In the genomic region with DNA sequence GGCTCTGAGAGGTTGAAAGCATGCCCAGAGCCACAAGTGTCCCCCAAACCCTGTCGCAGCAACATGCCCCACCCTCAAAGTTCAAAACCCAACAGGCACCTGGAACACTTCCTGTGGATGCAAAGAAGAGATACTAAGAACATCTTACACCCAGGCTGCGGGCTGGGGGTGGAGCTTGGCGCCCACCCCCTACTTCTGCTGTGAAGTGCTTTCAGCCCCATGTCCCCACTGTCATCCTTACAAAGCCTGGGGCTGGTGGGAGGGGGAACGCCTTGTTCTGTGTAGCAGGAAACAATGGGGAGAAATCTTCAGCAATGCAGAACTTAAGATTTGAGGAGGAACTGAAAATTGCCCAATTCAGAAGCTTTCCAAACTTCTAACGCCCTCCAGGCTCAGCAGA, we compare ENCODE assay signal across 18 mouse cellular contexts. TPM values are rescaled to one million over a fixed set of nuclear protein-coding genes. Genes with fewer than 3 reads are reported as not detected.
A peak's percentile ranks its signal among the peaks of the same experiment; 100 is the strongest.
DNase-seq lines count a peak whose midpoint lies in the region; ATAC-seq lines count a peak whose summit lies in the region.
"Had no signal": no experiment of that assay in that cellular context is flagged by ENCODE, and none has a peak within 500 bp of the region (broad histone marks: within the 10 kb centered on the region; RNA-seq: fewer than 3 reads in every experiment).

No protein-coding gene starts in this region.

- ATAC-seq in CD4-positive, CD25-positive, alpha-beta regulatory T cell, adult 4 months: peak; percentile 45
- ATAC-seq in megakaryocyte, adult 5-6 weeks (ENCODE audit: poor library complexity, severe bottlenecking): peak; percentile 90
- no peak for ATAC-seq in liver, embryonic 11.5 days (replicated peaks; ENCODE audit: low FRiP score)
- ATAC-seq: forebrain, embryonic 13.5 days had no signal

- no peaks in the 10 kb centered on the region for H3K9me3 ChIP-seq in liver, embryonic 11.5 days (ENCODE audit: control insufficient read depth, low read length)
- H3K9me3 ChIP-seq: embryonic facial prominence, embryonic 15.5 days; forebrain, embryonic 13.5 days; hindbrain, embryonic 15.5 days; limb, embryonic 12.5 days; liver, embryonic 15.5 days had no signal

- H3K9ac ChIP-seq in liver, embryonic 11.5 days (ENCODE audit: low read depth, low read length): no peak overlapping the region
- H3K9ac ChIP-seq: embryonic facial prominence, embryonic 15.5 days; forebrain, embryonic 13.5 days; hindbrain, embryonic 15.5 days; limb, embryonic 12.5 days; liver, embryonic 15.5 days had no signal

- H3K27me3 ChIP-seq in liver, embryonic 11.5 days (replicated peaks; ENCODE audit: control insufficient read depth, insufficient read depth, low read length): no peaks in the 10 kb centered on the region
- H3K27me3 ChIP-seq: forebrain, embryonic 13.5 days; hindbrain, embryonic 15.5 days; liver, embryonic 15.5 days had no signal

- H3K36me3 ChIP-seq in liver, embryonic 11.5 days (ENCODE audit: control insufficient read depth, insufficient read depth, low read length): no peaks in the 10 kb centered on the region
- H3K36me3 ChIP-seq: embryonic facial prominence, embryonic 15.5 days; hindbrain, embryonic 15.5 days; limb, embryonic 12.5 days; liver, embryonic 15.5 days had no signal

- no peak overlapping the region for H3K27ac ChIP-seq in liver, embryonic 11.5 days (ENCODE audit: low read depth, low read length)
- H3K27ac ChIP-seq: embryonic facial prominence, embryonic 15.5 days; forebrain, embryonic 13.5 days; gastrocnemius, adult 2 months; hindbrain, embryonic 15.5 days; limb, embryonic 12.5 days; liver, embryonic 15.5 days had no signal

- WGBS in liver, embryonic 11.5 days: 47% methylated on average over 5 of the region's 5 CpGs

- H3K4me3 ChIP-seq in liver, embryonic 11.5 days (ENCODE audit: low read depth, low read length): no peak overlapping the region
- H3K4me3 ChIP-seq: embryonic facial prominence, embryonic 15.5 days; forebrain, embryonic 13.5 days; gastrocnemius, adult 2 months; hindbrain, embryonic 15.5 days; limb, embryonic 12.5 days; liver, embryonic 15.5 days; myocyte had no signal

- no peaks in the 10 kb centered on the region for H3K4me1 ChIP-seq in liver, embryonic 11.5 days (replicated peaks; ENCODE audit: control insufficient read depth, insufficient read depth, low read length)
- H3K4me1 ChIP-seq: embryonic facial prominence, embryonic 15.5 days; hindbrain, embryonic 15.5 days; limb, embryonic 12.5 days; liver, embryonic 15.5 days had no signal

- H3K4me2 ChIP-seq in liver, embryonic 11.5 days: no peak overlapping the region
- H3K4me2 ChIP-seq: embryonic facial prominence, embryonic 15.5 days; forebrain, embryonic 13.5 days; hindbrain, embryonic 15.5 days; limb, embryonic 12.5 days; liver, embryonic 15.5 days had no signal

- DNase-seq in layer of hippocampus, adult 9-11 months: peak; percentile 41
- no peak for DNase-seq in layer of hippocampus, postnatal 14 days (ENCODE audit: low spot score in 2 of 2)
- DNase-seq in thymus, postnatal 14 days: peak; percentile 77
- DNase-seq in cerebellum, postnatal 25 days: no peak
- DNase-seq in adrenal gland, postnatal 14 days: no peak
- no peak for DNase-seq in liver, embryonic 11.5 days (ENCODE audit: low spot score)
- DNase-seq: cerebellum, adult 8-10 months; gastrocnemius, adult 2 months; heart, postnatal 10 days; kidney, adult 11 months had no signal

RNA-seq across cellular contexts. Expression of a gene that starts 9.0 kb away (rescaled TPM):
- total RNA-seq in layer of hippocampus, postnatal 14 days (2021): 100 to 1,000 TPM; 115 to 126 TPM
- polyA plus RNA-seq in CD4-positive, CD25-positive, alpha-beta regulatory T cell, adult 4 months (2017; shearing (Covaris generic)): 1 to 10 TPM in 1 of 2 experiments, under 1 TPM in 1; 0.81 to 1.7 TPM
- 5.3 and 5.4 TPM in 2 replicates for total RNA-seq in megakaryocyte, adult 5-6 weeks (2015)
- 6.0 and 7.5 TPM in 2 replicates for total RNA-seq in megakaryocyte, adult 5-6 weeks (2017)
- total RNA-seq in adrenal gland, postnatal 14 days (2021): 23.7 and 24.3 TPM in 2 replicates
- 3.4 and 3.8 TPM in 2 replicates for polyA plus RNA-seq in liver, embryonic 11.5 days (2014; fragmentation: Nextera tagmentation; extraction: Ambion mirVana)

Comparison
In these comparisons a context has a peak if more than half of its experiments do, and no peak if none do; other contexts are left out.
1. DNase-seq: peak in layer of hippocampus, adult 9-11 months (single experiment) and thymus, postnatal 14 days (single experiment); none in layer of hippocampus, postnatal 14 days (0 of 2), cerebellum, postnatal 25 days (0 of 2), adrenal gland, postnatal 14 days (single experiment) and liver, embryonic 11.5 days (single experiment).